Mouse (Mus musculus): Measurements from ENCODE around the gene Olfr1472. TPM values are rescaled to one million over a fixed set of nuclear protein-coding genes. Genes with fewer than 3 reads are reported as not detected.

Gene Olfr1472
- polyA plus RNA-seq (2015; fragmentation: Nextera tagmentation; extraction: Ambion mirVana), result not detected in 2 replicates

DNA sequence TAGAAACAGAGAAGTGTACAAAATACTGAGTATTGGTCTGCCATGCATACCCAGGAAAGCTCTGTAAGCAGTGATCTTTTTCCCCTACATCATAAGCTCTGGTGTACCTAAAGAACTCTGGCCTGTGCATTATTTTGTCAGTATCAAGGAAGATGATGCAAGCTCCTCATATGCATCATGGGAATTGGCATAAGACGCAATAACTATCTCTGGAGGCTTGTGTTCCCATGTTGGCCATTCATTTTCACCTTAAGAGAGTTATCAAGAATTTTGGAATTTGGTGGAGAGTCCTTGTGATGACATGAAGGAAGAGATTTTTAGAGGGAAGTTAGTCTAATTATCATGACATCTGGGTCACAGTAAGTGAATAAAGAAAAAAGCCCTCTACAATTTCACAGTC lies at the start of gene Olfr1472:
Gene Olfr1472 (minus strand): TSS at position 101 of the 400 bp plus-strand sequence.

DNA sequence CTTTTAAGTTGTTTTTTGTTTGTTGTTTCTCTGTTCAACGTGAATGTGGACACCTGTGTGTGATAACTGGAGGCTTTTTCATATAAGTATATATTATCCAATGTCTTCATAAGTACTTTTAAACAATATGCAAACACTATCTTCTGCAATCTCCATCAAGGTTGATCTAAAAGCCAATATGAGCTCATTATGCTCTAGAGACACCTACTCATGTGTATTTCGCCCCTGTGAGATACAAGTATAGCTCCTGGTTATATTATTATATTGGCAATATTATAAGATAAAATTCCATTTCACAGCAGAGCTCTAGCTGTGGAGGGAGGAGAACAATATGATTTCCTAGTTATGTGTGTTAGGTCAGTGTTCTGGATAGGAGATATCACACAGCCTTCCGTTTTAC lies 44.4 kb upstream of the Olfr1472 start, which contains the start of gene Olfr1477:
Gene Olfr1477 (plus strand): TSS at position 301 of the 400 bp plus-strand sequence.

DNA sequence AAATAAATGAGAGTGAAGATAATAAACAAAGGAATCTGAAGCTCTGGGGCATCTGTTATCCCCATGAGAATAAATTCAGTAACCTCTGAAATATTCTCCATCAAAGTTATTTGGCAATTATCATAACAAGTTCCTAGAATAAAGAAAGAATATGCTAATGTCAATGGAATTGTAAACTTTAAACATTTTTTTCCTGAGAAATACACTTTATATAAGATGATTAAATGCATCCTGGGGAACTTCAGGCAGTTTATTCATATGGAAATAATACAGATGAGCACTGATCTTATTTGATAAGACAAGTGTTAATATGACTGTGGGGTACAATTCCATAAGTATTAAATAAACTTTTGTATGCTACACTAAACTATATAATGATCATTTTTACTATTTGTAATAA lies 24.2 kb upstream of the Olfr1472 start, which contains the start of gene Olfr1475:
Gene Olfr1475 (minus strand): TSS at position 101 of the 400 bp plus-strand sequence.

DNA sequence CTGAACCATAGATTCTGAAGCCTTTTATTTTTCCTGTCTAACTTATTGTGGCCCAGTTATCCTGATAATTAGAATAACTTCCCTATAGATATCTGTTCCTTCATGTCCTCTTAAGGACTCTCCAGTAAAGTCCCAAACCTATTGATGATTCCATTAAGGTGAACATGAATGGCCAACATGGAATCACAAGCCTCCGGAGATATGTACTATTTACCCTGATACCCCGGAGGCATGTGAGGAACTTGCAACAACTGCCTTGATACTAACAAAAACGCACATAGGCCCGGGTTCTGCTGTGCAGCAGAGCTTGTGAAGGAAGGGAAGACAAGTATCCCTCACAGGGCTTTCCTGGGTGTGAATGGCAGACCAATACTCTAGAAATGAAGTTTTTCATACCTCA lies 13.4 kb upstream of the Olfr1472 start, which contains the start of gene Olfr1474:
Gene Olfr1474 (plus strand): TSS at position 301 of the 400 bp plus-strand sequence.

DNA sequence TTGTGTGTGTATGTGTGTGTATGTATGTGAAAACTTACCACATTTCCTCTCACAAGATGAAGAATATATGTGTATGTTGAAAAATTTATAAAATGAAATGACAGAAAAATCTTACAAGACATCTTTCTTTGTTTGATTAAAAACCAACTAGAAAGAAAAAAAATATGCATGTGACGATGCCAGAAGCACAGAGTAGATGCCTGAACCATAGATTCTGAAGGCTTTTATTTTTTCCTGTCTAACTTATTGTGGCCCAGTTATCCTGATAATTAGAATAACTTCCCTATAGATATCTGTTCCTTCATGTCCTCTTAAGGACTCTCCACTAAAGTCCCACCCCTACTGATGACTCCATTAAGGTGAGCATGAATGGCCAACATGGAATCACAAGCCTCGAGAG lies 12.8 kb downstream of the Olfr1472 start, which contains the start of gene Olfr1471:
Gene Olfr1471 (plus strand): TSS at position 301 of the 400 bp plus-strand sequence.

DNA sequence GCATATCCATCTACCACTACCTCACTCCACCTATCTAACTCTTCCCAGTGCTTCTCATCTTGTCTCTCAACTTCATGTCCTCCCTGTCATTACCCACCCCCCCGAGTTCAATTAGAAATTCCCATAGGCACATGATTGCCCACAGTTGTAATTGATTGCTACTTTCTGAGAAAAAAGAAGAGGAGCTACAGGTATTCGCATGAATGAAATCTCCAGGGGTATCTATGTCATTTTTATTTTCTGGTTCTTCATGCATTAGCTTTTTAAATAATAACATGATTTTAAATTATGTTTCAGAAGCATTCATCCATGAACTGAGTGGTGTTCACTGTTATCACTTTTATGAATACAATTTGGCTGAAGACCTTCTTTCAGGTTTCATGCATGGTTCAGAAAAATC lies 48.3 kb downstream of the Olfr1472 start, which contains the start of gene Olfr1469:
Gene Olfr1469 (plus strand): TSS at position 301 of the 400 bp plus-strand sequence.

Other genes starting within 250 kb of the Olfr1472 start
- not detected in 2 replicates for gene Olfr1463, start 224.8 kb downstream of the Olfr1472 start, polyA plus RNA-seq (2015; fragmentation: Nextera tagmentation; extraction: Ambion mirVana)
- gene Olfr1465, start 140.5 kb downstream of the Olfr1472 start, polyA plus RNA-seq (2015; fragmentation: Nextera tagmentation; extraction: Ambion mirVana), result not detected in 2 replicates
- gene Olfr1466, start 117.2 kb downstream of the Olfr1472 start, polyA plus RNA-seq (2015; fragmentation: Nextera tagmentation; extraction: Ambion mirVana), result not detected in 2 replicates
- gene Olfr1467, start 93.8 kb downstream of the Olfr1472 start, polyA plus RNA-seq (2015; fragmentation: Nextera tagmentation; extraction: Ambion mirVana), result not detected in 2 replicates
- gene Olfr1469, start 48.2 kb downstream of the Olfr1472 start, polyA plus RNA-seq (2015; fragmentation: Nextera tagmentation; extraction: Ambion mirVana), result not detected in 2 replicates
- gene Olfr1471, start 12.7 kb downstream of the Olfr1472 start, polyA plus RNA-seq (2015; fragmentation: Nextera tagmentation; extraction: Ambion mirVana), result not detected in 2 replicates
- gene Olfr1474, start 13.5 kb upstream of the Olfr1472 start, polyA plus RNA-seq (2015; fragmentation: Nextera tagmentation; extraction: Ambion mirVana), result not detected in 2 replicates
- not detected in 2 replicates for gene Olfr1475, start 24.1 kb upstream of the Olfr1472 start, polyA plus RNA-seq (2015; fragmentation: Nextera tagmentation; extraction: Ambion mirVana)
- not detected in 2 replicates for gene Olfr1477, start 44.5 kb upstream of the Olfr1472 start, polyA plus RNA-seq (2015; fragmentation: Nextera tagmentation; extraction: Ambion mirVana)
- not detected in 2 replicates for gene Olfr1480, start 71.8 kb upstream of the Olfr1472 start, polyA plus RNA-seq (2015; fragmentation: Nextera tagmentation; extraction: Ambion mirVana)
- gene Olfr1484, start 127.4 kb upstream of the Olfr1472 start, polyA plus RNA-seq (2015; fragmentation: Nextera tagmentation; extraction: Ambion mirVana), result not detected in 2 replicates
- gene Olfr1487, start 161.3 kb upstream of the Olfr1472 start, polyA plus RNA-seq (2015; fragmentation: Nextera tagmentation; extraction: Ambion mirVana), result not detected in 2 replicates
- gene Olfr1489, start 175.5 kb upstream of the Olfr1472 start, polyA plus RNA-seq (2015; fragmentation: Nextera tagmentation; extraction: Ambion mirVana), result not detected in 2 replicates
- not detected in 2 replicates for gene Olfr1490, start 195.0 kb upstream of the Olfr1472 start, polyA plus RNA-seq (2015; fragmentation: Nextera tagmentation; extraction: Ambion mirVana)
- not detected in 2 replicates for gene Olfr1491, start 241.2 kb upstream of the Olfr1472 start, polyA plus RNA-seq (2015; fragmentation: Nextera tagmentation; extraction: Ambion mirVana)